Mouse (Mus musculus) adipocyte (in vitro differentiated cells): ENCODE results near the gene Lin7a.

Source experiments
- DNase-seq: peaks from one replicate; pipeline ENCODE4 v3.0.0-alpha.2; 2016; ENCODE audit warnings: low spot score

The Lin7a gene

GRCm38 (mm10) chr10:107271321-107272130 is at the start of gene Lin7a:
Lin7a (plus strand) TSS chr10:107271686.
- no peak for DNase-seq

GRCm38 (mm10) chr10:107221726-107222125 is 49.8 kb upstream of the Lin7a start:
- DNase-seq: peak; percentile 93

GRCm38 (mm10) chr10:107222406-107223185 is 48.9 kb upstream of the Lin7a start:
- DNase-seq: peak; percentile 95

- DNase-seq: no peak
These were observed 48.4 kb upstream of the Lin7a start for GRCm38 (mm10) chr10:107223186-107223440.

GRCm38 (mm10) chr10:107223821-107224220 is 47.7 kb upstream of the Lin7a start:
- peak; percentile 90 for DNase-seq

GRCm38 (mm10) chr10:107224596-107225330 is 46.7 kb upstream of the Lin7a start:
- DNase-seq: peak; percentile 94

- peak; percentile 92 for DNase-seq
These were observed 46.1 kb upstream of the Lin7a start for GRCm38 (mm10) chr10:107225331-107225835.

- peak; percentile 94 for DNase-seq
These were observed 45.6 kb upstream of the Lin7a start for GRCm38 (mm10) chr10:107225871-107226270.

- peak; percentile 92 for DNase-seq
These were observed 43.6 kb upstream of the Lin7a start for GRCm38 (mm10) chr10:107227901-107228300.

- peak; percentile 97 for DNase-seq
These were observed 42.7 kb upstream of the Lin7a start for GRCm38 (mm10) chr10:107228776-107229175.

GRCm38 (mm10) chr10:107229416-107229815 is 42.1 kb upstream of the Lin7a start:
- peak; percentile 95 for DNase-seq

GRCm38 (mm10) chr10:107230081-107230850 is 41.2 kb upstream of the Lin7a start:
- DNase-seq: peak; percentile 95

- DNase-seq: peak; percentile 94
These were observed 40.7 kb upstream of the Lin7a start for GRCm38 (mm10) chr10:107230851-107231130.

GRCm38 (mm10) chr10:107231421-107232010 is 40.0 kb upstream of the Lin7a start:
- peak; percentile 93 for DNase-seq

GRCm38 (mm10) chr10:107232491-107233110 is 38.9 kb upstream of the Lin7a start:
- peak; percentile 95 for DNase-seq

GRCm38 (mm10) chr10:107233221-107233620 is 38.3 kb upstream of the Lin7a start:
- DNase-seq: peak; percentile 92

- DNase-seq: no peak
These were observed 37.7 kb upstream of the Lin7a start for GRCm38 (mm10) chr10:107233825-107234224.

- peak; percentile 94 for DNase-seq
These were observed 36.8 kb upstream of the Lin7a start for GRCm38 (mm10) chr10:107234421-107235400.

GRCm38 (mm10) chr10:107235496-107235895 is 36.0 kb upstream of the Lin7a start:
- peak; percentile 93 for DNase-seq

GRCm38 (mm10) chr10:107236211-107236610 is 35.3 kb upstream of the Lin7a start:
- DNase-seq: peak; percentile 96
